Mouse (Mus musculus): ENCODE data around the gene Mrap2. TPM values are rescaled to one million over a fixed set of nuclear protein-coding genes. Genes with fewer than 3 reads are reported as not detected.

The Mrap2 gene
- not detected in 2 replicates for polyA plus RNA-seq (2012)

GRCm38 (mm10) chr9:87144106-87144505 lies at the start of gene Mrap2:
Gene Mrap2 (plus strand): TSS chr9:87144306.
- no peak for TF ChIP-seq GATA1 (IDR thresholded peaks at IDR 0.05; ENCODE audit: low read length)

- no peak for TF ChIP-seq GATA1 (IDR thresholded peaks at IDR 0.05; ENCODE audit: low read length)
Measured at GRCm38 (mm10) chr9:87097989-87098388, 46.1 kb upstream of the Mrap2 start.

- no peak for TF ChIP-seq GATA1 (IDR thresholded peaks at IDR 0.05; ENCODE audit: low read length)
Measured at GRCm38 (mm10) chr9:87115019-87115418, 29.1 kb upstream of the Mrap2 start.

- TF ChIP-seq GATA1 (IDR thresholded peaks at IDR 0.05; ENCODE audit: low read length) = no peak
Measured at GRCm38 (mm10) chr9:87115456-87115931, 28.6 kb upstream of the Mrap2 start.

- TF ChIP-seq GATA1 (IDR thresholded peaks at IDR 0.05; ENCODE audit: low read length) = no peak
Measured at GRCm38 (mm10) chr9:87115978-87116377, 28.1 kb upstream of the Mrap2 start.

- no peak for TF ChIP-seq GATA1 (IDR thresholded peaks at IDR 0.05; ENCODE audit: low read length)
Measured at GRCm38 (mm10) chr9:87118996-87119395, 25.1 kb upstream of the Mrap2 start.

- TF ChIP-seq GATA1 (IDR thresholded peaks at IDR 0.05; ENCODE audit: low read length) = no peak
Measured at GRCm38 (mm10) chr9:87121956-87122493, 22.1 kb upstream of the Mrap2 start.

- no peak for TF ChIP-seq GATA1 (IDR thresholded peaks at IDR 0.05; ENCODE audit: low read length)
Measured at GRCm38 (mm10) chr9:87135765-87136558, 8.1 kb upstream of the Mrap2 start.

- TF ChIP-seq GATA1 (IDR thresholded peaks at IDR 0.05; ENCODE audit: low read length) = no peak
Measured at GRCm38 (mm10) chr9:87143076-87143475, 1.0 kb upstream of the Mrap2 start.

GRCm38 (mm10) chr9:87144532-87144931 lies 426 bp downstream of the Mrap2 start:
- TF ChIP-seq GATA1 (IDR thresholded peaks at IDR 0.05; ENCODE audit: low read length) = no peak

- TF ChIP-seq GATA1 (IDR thresholded peaks at IDR 0.05; ENCODE audit: low read length) = no peak
Measured at GRCm38 (mm10) chr9:87145180-87145579, 1.1 kb downstream of the Mrap2 start.

- no peak for TF ChIP-seq GATA1 (IDR thresholded peaks at IDR 0.05; ENCODE audit: low read length)
Measured at GRCm38 (mm10) chr9:87145671-87146070, 1.6 kb downstream of the Mrap2 start.

GRCm38 (mm10) chr9:87146400-87146799 lies 2.3 kb downstream of the Mrap2 start:
- no peak for TF ChIP-seq GATA1 (IDR thresholded peaks at IDR 0.05; ENCODE audit: low read length)

GRCm38 (mm10) chr9:87147927-87148326 lies 3.8 kb downstream of the Mrap2 start:
- no peak for TF ChIP-seq GATA1 (IDR thresholded peaks at IDR 0.05; ENCODE audit: low read length)

- TF ChIP-seq GATA1 (IDR thresholded peaks at IDR 0.05; ENCODE audit: low read length) = no peak
Measured at GRCm38 (mm10) chr9:87152641-87153325, 8.7 kb downstream of the Mrap2 start.

GRCm38 (mm10) chr9:87162559-87162958 lies 18.5 kb downstream of the Mrap2 start:
- TF ChIP-seq GATA1 (IDR thresholded peaks at IDR 0.05; ENCODE audit: low read length) = no peak
